ENCODE assay signal across 21 mouse cellular contexts in the genomic region with DNA sequence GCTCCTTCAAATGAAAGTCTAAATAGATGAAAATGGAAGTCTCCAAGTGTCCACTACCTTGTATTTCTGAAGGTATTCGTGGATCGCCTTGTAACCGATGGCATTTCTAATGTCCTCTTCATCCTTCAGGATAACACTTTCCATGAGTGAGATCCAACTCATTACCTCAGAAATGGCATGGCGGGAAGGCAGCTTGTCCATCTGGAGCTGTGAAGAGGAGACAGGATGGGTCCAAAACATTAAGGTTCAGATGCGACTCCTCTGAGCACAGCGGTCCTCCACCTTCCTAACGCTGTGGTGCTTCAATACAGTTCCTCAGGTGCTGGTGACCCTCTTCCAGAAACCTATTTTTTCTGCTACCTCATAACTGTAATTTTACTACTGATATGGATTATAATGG. TPM values are rescaled to one million over a fixed set of nuclear protein-coding genes. Genes with fewer than 3 reads are reported as not detected.
A peak's percentile ranks its signal among the peaks of the same experiment; 100 is the strongest.
DNase-seq lines count a peak whose midpoint lies in the region.
"Had no signal": no experiment of that assay in that cellular context is flagged by ENCODE, and none has a peak within 500 bp of the region (broad histone marks: within the 10 kb centered on the region; RNA-seq: fewer than 3 reads in every experiment).

No protein-coding gene starts in this region.

- peak; percentile 16 for DNase-seq in cerebellum, adult 11 months
- no peak for DNase-seq in cerebellum, postnatal 4 days (ENCODE audit: low spot score in 2 of 2)
- peak; percentile 40 to 53 for DNase-seq in cerebellum, adult 18-20 months
- peak; percentile 56 for DNase-seq in cerebellum, adult 9-10 months
- no peak for DNase-seq in lung, postnatal 10 days
- DNase-seq in urinary bladder, adult 2 months (ENCODE audit: low spot score) = no peak
- no peak for DNase-seq in frontal cortex, adult 2 months (ENCODE audit: extremely low spot score in 1 of 2, low spot score in 1 of 2)
- DNase-seq: adrenal gland, postnatal 14 days; B cell, adult 2 months; embryo, embryonic 11 days; gastrocnemius, postnatal 10 days; gastrocnemius, postnatal 36 days; heart, adult 2 months; heart, postnatal 14 days; heart, postnatal 4 days; kidney, adult 18-20 months had no signal

RNA-seq across cellular contexts. Expression of a gene that starts 55.8 kb away (rescaled TPM):
- not detected in 2 replicates for polyA plus RNA-seq in urinary bladder, adult 2 months (2012; rRNA removed)
- polyA plus RNA-seq in frontal cortex, adult 2 months (2012; rRNA removed) = not detected in 2 replicates
- polyA plus RNA-seq: brain, embryonic 14.5 days; cortical plate, adult 2 months; erythroblast, embryonic 14.5 days; G1E; Patski had no signal

Comparison
In these comparisons a context has a peak if more than half of its experiments do, and no peak if none do; other contexts are left out.
1. DNase-seq: peak in cerebellum, adult 11 months (single experiment), cerebellum, adult 18-20 months (2 of 2) and cerebellum, adult 9-10 months (single experiment); none in cerebellum, postnatal 4 days (0 of 2), lung, postnatal 10 days (single experiment), urinary bladder, adult 2 months (single experiment) and frontal cortex, adult 2 months (0 of 2).